Mouse (Mus musculus): ENCODE results near the gene Grip1. TPM values are rescaled to one million over a fixed set of nuclear protein-coding genes. Genes with fewer than 3 reads are reported as not detected.

Grip1 gene
- polyA plus RNA-seq, 1 experiment from 2014 or later: 4.9 TPM

- H3K4me3 ChIP-seq (ENCODE audit: low read depth, low read length): no peak overlapping the region
- peaks cover 3% of the 10 kb centered on the region; the same call in 1 of the 2 replicates for H3K4me1 ChIP-seq (ENCODE audit: control insufficient read depth, insufficient read depth, low read length)
Measured at GRCm38 (mm10) chr10:119452698-119453097, 932 bp upstream of the Grip1 start.

GRCm38 (mm10) chr10:119454106-119454667 lies 557 bp downstream of the Grip1 start:
- Histone ChIP-seq H3K4me2 (peak overlapping the region; percentile 94), H3K36me3 (ENCODE audit: control insufficient read depth, insufficient read depth, low read length) (no peaks in the 10 kb centered on the region), H3K9me3 (replicated peaks; ENCODE audit: control insufficient read depth, low read length) (no peaks in the 10 kb centered on the region), H3K27me3 (ENCODE audit: control insufficient read depth, insufficient read depth, low read length) (0 out of 2 replicates have a peak, but pooled peaks cover 5% of the 10 kb centered on the region), H3K4me3 (ENCODE audit: low read depth, low read length) (peak overlapping the region; percentile 73), H3K9ac (ENCODE audit: low read depth, low read length) (peak overlapping the region; percentile 85), H3K4me1 (ENCODE audit: control insufficient read depth, insufficient read depth, low read length) (peaks cover 3% of the 10 kb centered on the region; the same call in 1 of the 2 replicates), H3K27ac (ENCODE audit: low read depth, low read length) (peak overlapping the region; percentile 70)
- WGBS (ENCODE audit: insufficient replicate concordance): under 1% methylated on average over 41 of the region's 57 CpGs
- peak; percentile 56; the same call in 1 of the 2 replicates for ATAC-seq (replicated peaks; ENCODE audit: insufficient number of reproducible peaks, low FRiP score, low TSS enrichment)

More at GRCm38 (mm10) chr10:119452698-119453097, 932 bp upstream of the Grip1 start:
- WGBS (ENCODE audit: insufficient replicate concordance): 39% methylated on average over 5 of the region's 5 CpGs
- no peaks in the 10 kb centered on the region for H3K36me3 ChIP-seq (ENCODE audit: control insufficient read depth, insufficient read depth, low read length)
- H3K4me2 ChIP-seq: peak overlapping the region; percentile 94
- no peak overlapping the region for H3K27ac ChIP-seq (ENCODE audit: low read depth, low read length)
- H3K27me3 ChIP-seq (ENCODE audit: control insufficient read depth, insufficient read depth, low read length): 0 out of 2 replicates have a peak, but pooled peaks cover 5% of the 10 kb centered on the region
- H3K9me3 ChIP-seq (replicated peaks; ENCODE audit: control insufficient read depth, low read length): no peaks in the 10 kb centered on the region
- ATAC-seq (replicated peaks; ENCODE audit: insufficient number of reproducible peaks, low FRiP score, low TSS enrichment): no peak
- H3K9ac ChIP-seq (ENCODE audit: low read depth, low read length): no peak overlapping the region; the same call in 1 of the 2 replicates

- 0 out of 2 replicates have a peak overlapping the region, but pooled peaks have one; percentile 70 for H3K27ac ChIP-seq (ENCODE audit: low read depth, low read length)
- peak overlapping the region; percentile 73 for H3K4me3 ChIP-seq (ENCODE audit: low read depth, low read length)
- 0 out of 2 replicates have a peak, but pooled peaks cover 5% of the 10 kb centered on the region for H3K27me3 ChIP-seq (ENCODE audit: control insufficient read depth, insufficient read depth, low read length)
- no peaks in the 10 kb centered on the region for H3K9me3 ChIP-seq (replicated peaks; ENCODE audit: control insufficient read depth, low read length)
- ATAC-seq (replicated peaks; ENCODE audit: insufficient number of reproducible peaks, low FRiP score, low TSS enrichment): no peak
- H3K9ac ChIP-seq (ENCODE audit: low read depth, low read length): peak overlapping the region; percentile 85
- H3K36me3 ChIP-seq (ENCODE audit: control insufficient read depth, insufficient read depth, low read length): no peaks in the 10 kb centered on the region
- under 1% methylated on average over 31 of the region's 31 CpGs for WGBS (ENCODE audit: insufficient replicate concordance)
- peaks cover 3% of the 10 kb centered on the region; the same call in 1 of the 2 replicates for H3K4me1 ChIP-seq (ENCODE audit: control insufficient read depth, insufficient read depth, low read length)
- H3K4me2 ChIP-seq: peak overlapping the region; percentile 94
Measured at GRCm38 (mm10) chr10:119454668-119455542, 1.3 kb downstream of the Grip1 start.

GRCm38 (mm10) chr10:119455543-119455940 lies 1.9 kb downstream of the Grip1 start:
- peak overlapping the region; percentile 46; the same call in 1 of the 2 replicates for H3K9ac ChIP-seq (ENCODE audit: low read depth, low read length)
- H3K4me3 ChIP-seq (ENCODE audit: low read depth, low read length): peak overlapping the region; percentile 73
- H3K27ac ChIP-seq (ENCODE audit: low read depth, low read length): no peak overlapping the region
- WGBS (ENCODE audit: insufficient replicate concordance): 14% methylated on average over 10 of the region's 10 CpGs
- peak overlapping the region; percentile 94 for H3K4me2 ChIP-seq
- no peaks in the 10 kb centered on the region for H3K9me3 ChIP-seq (replicated peaks; ENCODE audit: control insufficient read depth, low read length)
- no peak for ATAC-seq (replicated peaks; ENCODE audit: insufficient number of reproducible peaks, low FRiP score, low TSS enrichment)
- 0 out of 2 replicates have a peak, but pooled peaks cover 5% of the 10 kb centered on the region for H3K27me3 ChIP-seq (ENCODE audit: control insufficient read depth, insufficient read depth, low read length)
- H3K36me3 ChIP-seq (ENCODE audit: control insufficient read depth, insufficient read depth, low read length): no peaks in the 10 kb centered on the region
- H3K4me1 ChIP-seq (ENCODE audit: control insufficient read depth, insufficient read depth, low read length): peaks cover 4% of the 10 kb centered on the region

GRCm38 (mm10) chr10:119457121-119457520 lies 3.5 kb downstream of the Grip1 start:
- no peaks in the 10 kb centered on the region for H3K36me3 ChIP-seq (ENCODE audit: control insufficient read depth, insufficient read depth, low read length)
- no peak overlapping the region for H3K27ac ChIP-seq (ENCODE audit: low read depth, low read length)
- H3K9ac ChIP-seq (ENCODE audit: low read depth, low read length): no peak overlapping the region
- H3K4me2 ChIP-seq: no peak overlapping the region
- H3K4me1 ChIP-seq (ENCODE audit: control insufficient read depth, insufficient read depth, low read length): peaks cover 10% of the 10 kb centered on the region
- no peaks in the 10 kb centered on the region for H3K9me3 ChIP-seq (replicated peaks; ENCODE audit: control insufficient read depth, low read length)
- H3K27me3 ChIP-seq (ENCODE audit: control insufficient read depth, insufficient read depth, low read length): 0 out of 2 replicates have a peak, but pooled peaks cover 5% of the 10 kb centered on the region
- H3K4me3 ChIP-seq (ENCODE audit: low read depth, low read length): no peak overlapping the region
- no peak for ATAC-seq (replicated peaks; ENCODE audit: insufficient number of reproducible peaks, low FRiP score, low TSS enrichment)
- 73% methylated on average over 5 of the region's 5 CpGs for WGBS (ENCODE audit: insufficient replicate concordance)

- Histone ChIP-seq H3K27me3 (ENCODE audit: control insufficient read depth, insufficient read depth, low read length) (no peaks in the 10 kb centered on the region), H3K4me2 (no peak overlapping the region), H3K9me3 (replicated peaks; ENCODE audit: control insufficient read depth, low read length) (no peaks in the 10 kb centered on the region), H3K4me1 (ENCODE audit: control insufficient read depth, insufficient read depth, low read length) (peaks cover 19% of the 10 kb centered on the region), H3K27ac (ENCODE audit: low read depth, low read length) (no peak overlapping the region), H3K4me3 (ENCODE audit: low read depth, low read length) (no peak overlapping the region), H3K36me3 (ENCODE audit: control insufficient read depth, insufficient read depth, low read length) (no peaks in the 10 kb centered on the region), H3K9ac (ENCODE audit: low read depth, low read length) (no peak overlapping the region)
- ATAC-seq (replicated peaks; ENCODE audit: insufficient number of reproducible peaks, low FRiP score, low TSS enrichment): no peak
- WGBS (ENCODE audit: insufficient replicate concordance): 82% methylated on average over 2 of the region's 2 CpGs
Measured at GRCm38 (mm10) chr10:119458991-119459390, 5.4 kb downstream of the Grip1 start.

- Histone ChIP-seq H3K4me1 (ENCODE audit: control insufficient read depth, insufficient read depth, low read length) (peaks cover 21% of the 10 kb centered on the region), H3K27me3 (ENCODE audit: control insufficient read depth, insufficient read depth, low read length) (no peaks in the 10 kb centered on the region), H3K36me3 (ENCODE audit: control insufficient read depth, insufficient read depth, low read length) (no peaks in the 10 kb centered on the region), H3K4me2 (peak overlapping the region; percentile 3; the same call in 1 of the 2 replicates), H3K27ac (ENCODE audit: low read depth, low read length) (peak overlapping the region; percentile 30; the same call in 1 of the 2 replicates), H3K4me3 (ENCODE audit: low read depth, low read length) (no peak overlapping the region), H3K9me3 (replicated peaks; ENCODE audit: control insufficient read depth, low read length) (no peaks in the 10 kb centered on the region), H3K9ac (ENCODE audit: low read depth, low read length) (no peak overlapping the region)
- 48% methylated on average over 7 of the region's 7 CpGs for WGBS (ENCODE audit: insufficient replicate concordance)
- ATAC-seq (replicated peaks; ENCODE audit: insufficient number of reproducible peaks, low FRiP score, low TSS enrichment): 0 out of 2 replicates have a peak, but pooled peaks have one; percentile 10
Measured at GRCm38 (mm10) chr10:119463345-119463744, 9.7 kb downstream of the Grip1 start.

GRCm38 (mm10) chr10:119463793-119464192 lies 10.2 kb downstream of the Grip1 start:
- Histone ChIP-seq H3K4me3 (ENCODE audit: low read depth, low read length) (no peak overlapping the region), H3K4me1 (ENCODE audit: control insufficient read depth, insufficient read depth, low read length) (peaks cover 21% of the 10 kb centered on the region), H3K27ac (ENCODE audit: low read depth, low read length) (peak overlapping the region; percentile 30; the same call in 1 of the 2 replicates), H3K27me3 (ENCODE audit: control insufficient read depth, insufficient read depth, low read length) (no peaks in the 10 kb centered on the region), H3K9ac (ENCODE audit: low read depth, low read length) (no peak overlapping the region), H3K36me3 (ENCODE audit: control insufficient read depth, insufficient read depth, low read length) (no peaks in the 10 kb centered on the region), H3K9me3 (replicated peaks; ENCODE audit: control insufficient read depth, low read length) (no peaks in the 10 kb centered on the region), H3K4me2 (peak overlapping the region; percentile 3; the same call in 1 of the 2 replicates)
- 26% methylated on average over 7 of the region's 7 CpGs for WGBS (ENCODE audit: insufficient replicate concordance)
- ATAC-seq (replicated peaks; ENCODE audit: insufficient number of reproducible peaks, low FRiP score, low TSS enrichment): 0 out of 2 replicates have a peak, but pooled peaks have one; percentile 35

All from heart, embryonic 11.5 days (tissue).